Mouse (Mus musculus) heart, embryonic 14.5 days (tissue): ENCODE data around the gene 4930568D16Rik. TPM values are rescaled to one million over a fixed set of nuclear protein-coding genes. Genes with fewer than 3 reads are reported as not detected.

Source experiments
- ATAC-seq: fragments of 200-750 bp; cut with Nextera tagmentation; 2 replicates; pipeline ENCODE4 v1.8.0; 2017; ENCODE audit warnings: low read depth, moderate TSS enrichment; ENCODE audit not compliant: insufficient number of reproducible peaks, insufficient read depth, low FRiP score
- H3K27ac ChIP-seq, 2 experiments: fragments of 200-500 bp in 1 of 2; fragments of 300-500 bp in 1 of 2; sonication (generic) in 1 of 2; replicated peaks in 1 of 2; 2 replicates each; pipeline ENCODE4 v1.5.1; 2012 to 2014; ENCODE audit warnings: low read depth in 2 of 2, low read length in 2 of 2, control low read depth in 1 of 2, mild to moderate bottlenecking in 1 of 2, mixed read lengths in 1 of 2; ENCODE audit not compliant: control insufficient read depth in 1 of 2, insufficient read depth in 1 of 2
- H3K27me3 ChIP-seq: fragments of 300-500 bp; sonication (generic); 2 replicates; pipeline ENCODE4 v1.6.1; 2014; ENCODE audit warnings: mild to moderate bottlenecking, low read length, control low read depth; ENCODE audit not compliant: control insufficient read depth, insufficient read depth
- H3K36me3 ChIP-seq: fragments of 300-500 bp; sonication (generic); 2 replicates; pipeline ENCODE4 v1.6.1; 2014; ENCODE audit warnings: mild to moderate bottlenecking, control low read depth, low read length, mixed read lengths; ENCODE audit not compliant: control insufficient read depth, insufficient read depth
- H3K4me1 ChIP-seq, 2 experiments: fragments of 200-500 bp in 1 of 2; fragments of 300-500 bp in 1 of 2; sonication (generic) in 1 of 2; 2 replicates each; pipeline ENCODE4 v1.6.1; 2012 to 2014; ENCODE audit warnings: low read length in 2 of 2, control low read depth in 1 of 2, mixed read lengths in 1 of 2; ENCODE audit not compliant: control insufficient read depth in 2 of 2, insufficient read depth in 2 of 2
- H3K4me2 ChIP-seq: fragments of 300-500 bp; sonication (generic); 2 replicates; pipeline ENCODE4 v1.6.1; 2014; ENCODE audit warnings: mild to moderate bottlenecking, low read length
- H3K4me3 ChIP-seq, 2 experiments: fragments of 200-500 bp in 1 of 2; fragments of 300-500 bp in 1 of 2; sonication (generic) in 1 of 2; 2 replicates each; pipeline ENCODE4 v1.5.1; 2012 to 2014; ENCODE audit warnings: low read length in 2 of 2, mild to moderate bottlenecking in 2 of 2, control low read depth in 1 of 2, low read depth in 1 of 2, moderate library complexity in 1 of 2; ENCODE audit not compliant: control insufficient read depth in 1 of 2, insufficient read depth in 1 of 2
- H3K9ac ChIP-seq: fragments of 300-500 bp; sonication (generic); 2 replicates; pipeline ENCODE4 v1.6.1; 2014; ENCODE audit warnings: mild to moderate bottlenecking, low read length
- H3K9me3 ChIP-seq: fragments of 300-500 bp; sonication (generic); 2 replicates; pipeline ENCODE4 v1.6.1; 2016; ENCODE audit warnings: low read length, control low read depth; ENCODE audit not compliant: control insufficient read depth
- WGBS: fragments of 180-500 bp; shearing (Covaris S2); extraction: QIAGEN DNeasy Blood & Tissue Kit; methylation state at CpG from one replicate; pipeline ENCODE4 v1.1.7; 2014; 5-methylcytosine and 5-hydroxymethylcytosine counted together
- polyA plus RNA-seq: library from polyadenylated mRNA; unstranded; fragments of >200 nt; fragmentation: Nextera tagmentation; extraction: Ambion mirVana; gene quantifications from 2 replicates; pipeline ENCODE4 v1.2.1, GENCODE M21; 2014

Gene 4930568D16Rik
- polyA plus RNA-seq, 1 experiment from 2014 or later = not detected

GRCm38 (mm10) chr2:35335620-35336019 lies 31.9 kb downstream of the 4930568D16Rik start:
- WGBS = 29% methylated on average over 7 of the region's 7 CpGs
- H3K9me3 ChIP-seq = no peaks in the 10 kb centered on the region
- peak overlapping the region; percentile 82 for H3K9ac ChIP-seq
- H3K36me3 ChIP-seq = no peaks in the 10 kb centered on the region
- H3K27me3 ChIP-seq = no peaks in the 10 kb centered on the region
- no peak for ATAC-seq
- peak overlapping the region; percentile 13 to 71; a peak in 3 of 4 replicates for H3K4me3 ChIP-seq
- no peak overlapping the region for H3K27ac ChIP-seq
- peak overlapping the region; percentile 96 for H3K4me2 ChIP-seq
- peaks cover 5 to 11% of the 10 kb centered on the region in 2 experiments; a peak in 3 of 4 replicates for H3K4me1 ChIP-seq

GRCm38 (mm10) chr2:35333670-35334069 lies 33.9 kb downstream of the 4930568D16Rik start:
- H3K4me2 ChIP-seq = no peak overlapping the region

GRCm38 (mm10) chr2:35331205-35331604 lies 36.3 kb downstream of the 4930568D16Rik start:
- Histone ChIP-seq H3K9ac (no peak overlapping the region), H3K9me3 (no peaks in the 10 kb centered on the region), H3K4me3 (no peak overlapping the region), H3K27me3 (no peaks in the 10 kb centered on the region), H3K36me3 (no peaks in the 10 kb centered on the region), H3K4me1 (peaks cover 2 to 10% of the 10 kb centered on the region in 2 experiments; a peak in 2 of 4 replicates), H3K27ac (no peak overlapping the region), H3K4me2 (no peak overlapping the region)
- 56% methylated on average over 2 of the region's 2 CpGs for WGBS
- no peak for ATAC-seq

More at GRCm38 (mm10) chr2:35333670-35334069, 33.9 kb downstream of the 4930568D16Rik start:
- Histone ChIP-seq H3K27me3 (no peaks in the 10 kb centered on the region), H3K9me3 (no peaks in the 10 kb centered on the region), H3K4me1 (peaks cover 5 to 11% of the 10 kb centered on the region in 2 experiments; a peak in 3 of 4 replicates), H3K9ac (no peak overlapping the region), H3K27ac (no peak overlapping the region), H3K36me3 (no peaks in the 10 kb centered on the region), H3K4me3 (no peak overlapping the region)
- ATAC-seq = no peak

GRCm38 (mm10) chr2:35329061-35329460 lies 38.5 kb downstream of the 4930568D16Rik start:
- Histone ChIP-seq H3K4me2 (no peak overlapping the region), H3K27ac (no peak overlapping the region), H3K9me3 (no peaks in the 10 kb centered on the region), H3K9ac (no peak overlapping the region), H3K4me1 (0 out of 4 replicates have a peak, but pooled peaks cover 0 to 5% of the 10 kb centered on the region in 2 experiments), H3K36me3 (no peaks in the 10 kb centered on the region), H3K4me3 (no peak overlapping the region), H3K27me3 (no peaks in the 10 kb centered on the region)
- ATAC-seq = no peak
- 84% methylated on average over 2 of the region's 2 CpGs for WGBS

GRCm38 (mm10) chr2:35328064-35328792 lies 39.3 kb downstream of the 4930568D16Rik start:
- no peak for ATAC-seq
- Histone ChIP-seq H3K27ac (no peak overlapping the region), H3K4me1 (peaks cover 7 to 10% of the 10 kb centered on the region in 2 experiments), H3K9me3 (no peaks in the 10 kb centered on the region), H3K27me3 (no peaks in the 10 kb centered on the region), H3K4me3 (no peak overlapping the region), H3K36me3 (no peaks in the 10 kb centered on the region), H3K9ac (no peak overlapping the region), H3K4me2 (no peak overlapping the region)
- 53% methylated on average over 11 of the region's 11 CpGs for WGBS

- no peaks in the 10 kb centered on the region for H3K27me3 ChIP-seq
- ATAC-seq = no peak
- no peak overlapping the region for H3K27ac ChIP-seq
- H3K4me2 ChIP-seq = no peak overlapping the region
- 55% methylated on average over 10 of the region's 10 CpGs for WGBS
- H3K9ac ChIP-seq = no peak overlapping the region
- H3K4me3 ChIP-seq = no peak overlapping the region
- H3K4me1 ChIP-seq = peaks cover 11 to 16% of the 10 kb centered on the region in 2 experiments
- H3K9me3 ChIP-seq = no peaks in the 10 kb centered on the region
- no peaks in the 10 kb centered on the region for H3K36me3 ChIP-seq
These were observed 39.9 kb downstream of the 4930568D16Rik start for GRCm38 (mm10) chr2:35327583-35327982.

GRCm38 (mm10) chr2:35326931-35327330 lies 40.6 kb downstream of the 4930568D16Rik start:
- Histone ChIP-seq H3K9me3 (no peaks in the 10 kb centered on the region), H3K27me3 (no peaks in the 10 kb centered on the region), H3K27ac (no peak overlapping the region), H3K4me3 (no peak overlapping the region), H3K4me1 (peaks cover 17 to 23% of the 10 kb centered on the region in 2 experiments), H3K36me3 (no peaks in the 10 kb centered on the region), H3K9ac (no peak overlapping the region), H3K4me2 (no peak overlapping the region)
- no peak for ATAC-seq
- 58% methylated on average over 1 of the region's 1 CpGs for WGBS
